Mouse (Mus musculus) 416B (cell line): Measurements from ENCODE around the gene Rab6a.

Source experiments
- DNase-seq: peaks from one replicate; pipeline ENCODE4 v3.0.0; 2011; ENCODE audit warnings: low read depth

Rab6a gene

GRCm38 (mm10) chr7:100622277-100622676 lies 15.1 kb downstream of the Rab6a start:
- DNase-seq, result peak; percentile 45

- no peak for DNase-seq
Measured at GRCm38 (mm10) chr7:100624538-100624937, 17.3 kb downstream of the Rab6a start.

- DNase-seq, result peak; percentile 84
Measured at GRCm38 (mm10) chr7:100637657-100638056, 30.4 kb downstream of the Rab6a start.

DNA sequence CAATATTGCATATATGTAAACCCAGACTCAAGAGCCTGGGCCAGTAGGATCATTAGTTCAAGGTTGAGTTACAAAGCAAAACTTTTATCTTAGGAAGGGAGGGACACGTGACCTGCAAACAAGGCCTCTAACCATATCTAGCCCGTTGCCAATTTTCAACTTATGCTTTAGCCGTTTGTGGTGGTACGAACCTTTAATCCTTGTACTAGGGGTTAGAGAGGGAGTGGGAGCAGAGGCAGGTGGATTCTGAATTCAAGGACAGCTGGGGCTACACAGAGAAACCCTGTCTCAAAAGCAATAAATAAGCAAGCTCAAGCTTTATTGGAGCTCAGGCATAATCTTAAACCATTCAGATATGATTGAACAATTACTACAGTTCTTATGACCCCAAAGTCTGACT lies 35.2 kb downstream of the Rab6a start:
- no peak for DNase-seq

DNA sequence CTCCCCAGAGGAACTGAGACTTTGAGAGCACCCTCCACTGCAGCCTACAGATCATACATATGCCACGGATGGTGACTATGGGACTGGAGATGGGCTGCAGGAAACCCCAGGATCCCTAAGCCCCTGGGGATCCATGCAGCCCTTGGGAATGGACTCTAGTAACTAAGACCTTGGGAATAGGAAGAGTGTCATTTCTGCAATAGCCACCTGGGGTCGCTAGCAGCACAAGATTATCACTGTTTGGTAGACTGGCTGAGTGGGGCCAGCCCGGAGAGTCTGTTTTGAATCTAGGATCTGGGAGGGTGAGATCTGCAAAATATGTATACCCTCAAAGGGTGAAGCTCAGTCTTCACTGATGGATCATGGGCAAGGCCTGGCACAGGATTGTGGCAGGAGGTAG lies 37.9 kb downstream of the Rab6a start:
- DNase-seq, result peak; percentile 73

- DNase-seq, result no peak
Measured at GRCm38 (mm10) chr7:100649095-100649494, 41.9 kb downstream of the Rab6a start.

DNA sequence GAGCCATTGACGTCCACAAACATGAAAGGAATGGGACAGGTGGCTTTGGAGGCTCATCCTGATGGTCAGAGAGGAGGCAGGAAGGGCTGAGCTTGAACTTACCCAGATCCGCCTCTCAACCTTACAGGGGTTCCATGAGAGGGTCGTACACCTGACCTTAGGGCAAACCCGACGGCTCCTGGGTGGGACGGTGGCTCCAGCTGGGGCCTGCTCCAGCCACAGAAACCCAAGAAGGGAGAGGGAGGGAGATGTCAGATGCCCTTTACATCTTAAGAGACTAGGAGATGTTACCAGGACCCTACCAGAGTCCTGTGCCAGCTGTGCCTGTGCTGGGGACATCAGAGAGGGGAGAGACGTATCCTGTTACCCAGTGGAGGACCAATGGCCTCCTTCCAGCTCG lies 42.6 kb downstream of the Rab6a start:
- no peak for DNase-seq

DNA sequence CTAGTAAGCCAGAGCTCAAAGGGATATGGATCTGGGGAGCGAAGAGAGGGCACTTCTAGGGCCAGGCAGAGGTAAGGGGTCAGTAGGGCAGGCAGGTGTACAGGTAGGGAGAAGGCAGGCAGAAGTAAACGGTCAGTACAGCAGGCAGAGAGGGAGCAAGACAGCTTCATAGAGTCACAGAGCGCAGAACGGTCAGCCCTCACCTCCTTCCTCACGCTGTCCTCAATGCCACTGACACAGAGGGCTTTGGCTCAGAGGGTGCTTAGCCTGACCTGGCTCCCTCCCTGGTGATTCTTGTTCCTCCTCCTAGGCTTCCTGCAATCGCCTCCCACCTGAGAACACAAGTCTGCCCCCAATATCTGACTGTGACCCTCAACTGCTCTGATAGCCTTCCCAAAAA lies 43.2 kb downstream of the Rab6a start:
- DNase-seq, result no peak

- DNase-seq, result no peak
Measured at GRCm38 (mm10) chr7:100651011-100651410, 43.8 kb downstream of the Rab6a start.

DNA sequence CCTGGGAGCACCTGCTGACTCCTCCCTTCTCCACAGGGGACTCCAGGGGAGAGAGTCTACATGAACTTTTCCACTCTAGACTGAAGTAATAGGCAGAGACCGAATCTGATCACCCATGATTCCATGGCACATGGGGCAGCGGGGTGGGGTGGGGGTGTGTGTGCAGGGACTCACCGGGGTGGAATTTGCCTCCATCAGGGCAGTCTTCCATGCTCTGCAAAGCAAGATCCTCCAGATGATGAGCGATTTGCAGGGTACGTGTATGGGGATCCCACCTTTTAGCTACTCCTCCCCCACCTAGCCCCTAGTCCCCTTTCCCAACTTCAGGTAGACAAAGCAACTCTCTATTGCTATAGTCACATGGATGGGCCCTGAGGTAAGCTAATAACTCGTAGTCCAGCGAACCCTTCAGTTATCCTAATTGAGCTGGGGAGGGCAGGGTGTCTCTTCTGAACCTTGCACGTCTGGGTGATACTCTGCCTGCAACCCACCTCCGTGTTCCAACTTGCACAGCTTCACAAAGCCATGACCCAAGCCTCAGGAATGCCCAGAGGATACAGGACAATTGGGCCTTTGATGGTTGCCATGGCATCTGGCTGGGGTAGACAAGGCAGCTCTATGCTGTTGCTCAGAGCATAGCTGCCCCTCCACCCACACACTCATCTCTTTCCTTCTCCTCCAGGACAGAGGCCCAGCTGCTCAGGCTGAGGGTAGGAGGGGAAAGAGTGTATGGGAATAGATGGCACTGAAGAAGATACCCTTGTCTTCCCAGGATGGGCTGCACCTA lies 46.5 kb downstream of the Rab6a start:
- no peak for DNase-seq

DNA sequence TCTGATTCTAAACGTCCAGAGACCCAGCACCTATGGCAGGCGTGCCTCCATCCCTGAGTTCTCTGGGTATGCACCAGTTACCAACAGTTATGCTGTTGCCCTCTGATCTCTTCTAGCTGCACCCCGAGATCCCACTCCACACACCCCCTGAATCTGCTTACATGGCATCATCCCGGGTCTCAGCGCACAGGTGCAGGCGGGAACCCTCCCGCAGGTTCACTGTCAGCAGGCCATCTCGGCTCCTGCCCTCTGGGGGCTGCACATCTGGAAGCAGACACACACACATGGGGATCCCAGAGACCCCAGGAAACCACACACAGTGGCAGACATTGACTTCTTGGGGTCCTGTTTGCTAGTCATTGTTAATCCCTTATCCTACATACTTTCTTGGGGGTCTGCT lies 47.2 kb downstream of the Rab6a start:
- no peak for DNase-seq

- DNase-seq, result no peak
Measured at GRCm38 (mm10) chr7:100656739-100657138, 49.5 kb downstream of the Rab6a start.

GRCm38 (mm10) chr7:100658093-100658578 lies 50.9 kb downstream of the Rab6a start:
- DNase-seq, result no peak

DNA sequence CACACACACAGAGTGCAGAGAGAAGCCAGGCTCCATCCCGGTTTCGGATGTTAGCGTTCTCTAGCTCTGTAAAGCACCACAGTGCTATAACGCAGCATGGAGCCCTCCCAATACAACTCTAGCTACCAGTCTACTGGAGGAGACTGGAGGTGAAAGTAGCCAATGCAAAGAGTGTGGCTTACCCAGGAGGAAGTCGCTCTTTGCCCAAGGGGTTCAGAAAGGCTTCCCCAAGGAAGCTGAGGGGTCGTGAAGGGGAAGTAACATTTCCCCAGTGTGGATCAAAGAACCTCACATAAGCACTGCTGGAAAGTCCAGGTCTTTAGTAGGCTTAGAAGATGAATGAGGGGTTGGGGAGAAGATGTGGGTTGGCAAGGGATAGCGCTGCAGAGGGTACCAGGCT lies 54.1 kb downstream of the Rab6a start:
- peak; percentile 23 for DNase-seq

GRCm38 (mm10) chr7:100662231-100662630 lies 55.0 kb downstream of the Rab6a start, which contains the start of gene Plekhb1:
Gene Plekhb1 (minus strand): TSS chr7:100662414.
- DNase-seq, result no peak

GRCm38 (mm10) chr7:100663190-100663589 lies 56.0 kb downstream of the Rab6a start:
- peak; percentile 94 for DNase-seq

- DNase-seq, result no peak
Measured at GRCm38 (mm10) chr7:100663729-100664304, 56.6 kb downstream of the Rab6a start.

GRCm38 (mm10) chr7:100670646-100671045 lies 63.4 kb downstream of the Rab6a start:
- DNase-seq, result no peak

DNA sequence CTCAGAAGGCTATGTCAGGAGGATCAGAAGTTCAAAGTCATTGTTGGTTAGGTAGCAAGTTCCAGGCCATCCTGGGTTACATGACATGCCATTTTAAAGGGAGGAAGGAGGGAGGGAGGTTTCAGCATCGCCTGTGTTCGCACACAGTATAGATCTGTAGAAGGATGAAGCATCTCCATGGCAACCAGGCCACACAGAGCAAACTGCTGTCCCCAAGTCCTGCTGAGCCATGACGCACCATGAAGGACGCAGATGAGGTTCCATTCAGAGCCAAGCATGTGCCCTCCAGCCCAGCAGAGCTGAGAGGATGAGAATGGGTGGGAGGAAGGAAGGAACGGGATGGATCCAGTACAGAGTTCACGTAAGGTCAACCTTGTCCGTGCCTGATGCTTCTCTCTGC lies 66.2 kb downstream of the Rab6a start:
- no peak for DNase-seq

- no peak for DNase-seq
Measured at GRCm38 (mm10) chr7:100674941-100675340, 67.7 kb downstream of the Rab6a start.

- DNase-seq, result no peak
Measured at GRCm38 (mm10) chr7:100678052-100678451, 70.8 kb downstream of the Rab6a start.

- DNase-seq, result no peak
Measured at GRCm38 (mm10) chr7:100678948-100679880, 72.0 kb downstream of the Rab6a start.
